In genomic region chr12:32952416-32952815, GRCm38 (mm10) we compare ENCODE assay signal across 9 mouse cellular contexts. TPM values are rescaled to one million over a fixed set of nuclear protein-coding genes. Genes with fewer than 3 reads are reported as not detected.
A peak's percentile ranks its signal among the peaks of the same experiment; 100 is the strongest.
DNase-seq lines count a peak whose midpoint lies in the region; ATAC-seq and TF ChIP-seq lines count a peak whose summit lies in the region.
"Had no signal": no experiment of that assay in that cellular context is flagged by ENCODE, and none has a peak within 500 bp of the region (broad histone marks: within the 10 kb centered on the region; RNA-seq: fewer than 3 reads in every experiment).

No protein-coding gene starts in this region.

- no peak for ATAC-seq in inflammation-experienced regulatory T-cells, adult 6 months

- peak; percentile 28; the same call in 1 of the 2 replicates for TF ChIP-seq CTCF in brain, embryonic 14.5 days (IDR thresholded peaks at IDR 0.05; ENCODE audit: borderline replicate concordance, extremely low read depth, insufficient read depth, insufficient read length)
- peak; percentile 82 for TF ChIP-seq CTCF in layer of hippocampus, adult 2 months (conservative IDR thresholded peaks at IDR 0.05)

- TF ChIP-seq POLR2A in brain, embryonic 14.5 days (IDR thresholded peaks at IDR 0.05; ENCODE audit: borderline replicate concordance, extremely low read depth, insufficient read depth, insufficient read length, poor library complexity, severe bottlenecking): no peak

- H3K4me3 ChIP-seq in layer of hippocampus, adult 2 months: no peak overlapping the region

- peak overlapping the region; percentile 98 for H3K27ac ChIP-seq in layer of hippocampus, adult 2 months
- H3K27ac ChIP-seq: limb, embryonic 13.5 days had no signal

- DNase-seq in urinary bladder, adult 2 months (ENCODE audit: low spot score): peak; percentile 33
- no peak for DNase-seq in urinary bladder, postnatal 4 days (ENCODE audit: low spot score in 2 of 2)
- peak; percentile 38 for DNase-seq in brain, embryonic 14.5 days (ENCODE audit: low read depth)
- peak; percentile 54 to 69 for DNase-seq in frontal cortex, postnatal 36 days (ENCODE audit: low spot score in 2 of 2)
- DNase-seq in layer of hippocampus, adult 2 months (ENCODE audit: low spot score in 2 of 2): peak; percentile 46 to 66
- DNase-seq in lung, postnatal 10 days: peak; percentile 62
- peak; percentile 57 to 66 for DNase-seq in spleen, postnatal 36 days (ENCODE audit: low spot score in 2 of 2)

RNA-seq across cellular contexts. Expression of gene Sypl, which starts 1.3 kb away (rescaled TPM):
- 145 and 163 TPM in 2 replicates for polyA plus RNA-seq in urinary bladder, adult 2 months (2012; rRNA removed)
- 27.7 and 28.9 TPM in 2 replicates for polyA plus RNA-seq in brain, embryonic 14.5 days (2012; rRNA removed)
- 10 to 100 TPM; 44.1 to 46.0 TPM for total RNA-seq in layer of hippocampus, adult 2 months (2021)
- 100 to 1,000 TPM in 2 of 3 experiments, 10 to 100 TPM in 1; 64.6 to 105 (median 104) TPM for polyA plus RNA-seq in inflammation-experienced regulatory T-cells, adult 6 months (2017; shearing (Covaris generic))

Comparison
In these comparisons a context has a peak if more than half of its experiments do, and no peak if none do; other contexts are left out.
1. DNase-seq: peak in urinary bladder, adult 2 months (single experiment), brain, embryonic 14.5 days (single experiment), frontal cortex, postnatal 36 days (2 of 2), layer of hippocampus, adult 2 months (2 of 2), lung, postnatal 10 days (single experiment) and spleen, postnatal 36 days (2 of 2); none in urinary bladder, postnatal 4 days (0 of 2).